Mouse (Mus musculus) liver, postnatal 0 days (tissue): ENCODE data around the gene Dis3l2.

Experiments used
- CTCF ChIP-seq: sonication (generic); IDR thresholded peaks from 2 replicates; pipeline ENCODE4 v1.5.1; 2016; ENCODE audit warnings: antibody characterized with exemption, low read depth
- EP300 ChIP-seq: IDR thresholded peaks from 2 replicates; pipeline ENCODE4 v1.6.1; 2016; ENCODE audit warnings: antibody characterized with exemption, low read depth, mild to moderate bottlenecking

DNA sequence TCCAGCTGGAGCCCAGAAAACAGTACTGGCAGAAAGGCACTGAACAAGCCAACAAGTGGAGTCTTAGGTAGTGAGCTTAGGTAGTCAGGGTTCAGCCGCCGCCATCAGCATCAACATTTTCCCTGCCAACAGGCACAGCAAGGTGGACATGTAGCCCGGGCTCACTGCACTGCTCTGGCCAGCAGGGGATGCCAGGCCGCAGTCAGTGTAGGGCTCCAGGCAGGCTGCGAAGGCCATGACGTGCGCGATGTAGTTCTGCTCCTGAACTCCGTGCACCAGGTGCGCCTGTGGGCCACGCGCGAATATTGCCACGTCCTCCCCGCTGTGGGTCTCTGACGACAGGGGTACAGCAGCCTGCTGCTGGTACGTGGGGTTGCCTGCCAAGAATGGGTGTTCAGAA is 383.4 kb downstream of the Dis3l2 start:
- TF ChIP-seq CTCF (no peak), EP300 (no peak)
